Comparison of ENCODE assay signal across 15 mouse cellular contexts in the genomic region with DNA sequence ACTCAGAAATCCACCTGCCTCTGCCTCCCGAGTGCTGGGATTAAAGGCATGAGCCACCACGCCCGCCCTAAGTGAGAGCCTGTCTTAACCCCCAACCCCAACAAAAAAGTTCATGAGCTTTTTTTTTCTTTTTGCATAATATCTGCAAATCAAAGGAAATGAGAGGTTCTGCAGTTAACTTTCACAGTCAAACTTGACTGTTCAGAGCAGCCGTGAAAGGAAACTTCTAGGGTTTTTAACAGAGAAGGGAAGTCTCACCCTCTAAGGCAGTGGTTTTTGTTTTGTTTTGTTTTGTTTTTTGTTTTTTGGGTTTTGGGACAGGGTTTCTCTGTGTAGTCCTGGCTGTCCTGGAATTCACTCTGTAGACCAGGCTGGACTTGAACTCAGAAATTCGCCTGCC.
"Had no signal": no experiment of that assay in that cellular context is flagged by ENCODE, and none has a peak within 500 bp of the region (broad histone marks: within the 10 kb centered on the region; RNA-seq: fewer than 3 reads in every experiment).

No protein-coding gene starts in this region.

- H3K4me3 ChIP-seq: limb, embryonic 13.5 days; liver, embryonic 15.5 days; midbrain, embryonic 10.5 days; midbrain, embryonic 15.5 days; neural tube, embryonic 13.5 days; stomach, embryonic 15.5 days had no signal

- ATAC-seq: intestine, embryonic 16.5 days; midbrain, embryonic 15.5 days had no signal

- H3K27me3 ChIP-seq: limb, embryonic 13.5 days; liver, embryonic 15.5 days; midbrain, embryonic 15.5 days; neural tube, embryonic 13.5 days; stomach, embryonic 15.5 days had no signal

- H3K27ac ChIP-seq: limb, embryonic 13.5 days; liver, embryonic 15.5 days; midbrain, embryonic 10.5 days; midbrain, embryonic 15.5 days; neural tube, embryonic 13.5 days; stomach, embryonic 15.5 days had no signal

- DNase-seq: kidney, adult 8-10 months; kidney, postnatal 25 days; layer of hippocampus, postnatal 36 days; left cerebral cortex, postnatal 4 days; lung, embryonic 14.5 days; lung, postnatal 10 days; lung, postnatal 4 days; retina, postnatal 1 day had no signal

- H3K36me3 ChIP-seq: limb, embryonic 13.5 days; liver, embryonic 15.5 days; midbrain, embryonic 10.5 days; midbrain, embryonic 15.5 days; neural tube, embryonic 13.5 days; stomach, embryonic 15.5 days had no signal
